Mouse (Mus musculus) urinary bladder, adult 2 months (tissue): ENCODE measurements around the gene Scamp3. TPM values are rescaled to one million over a fixed set of nuclear protein-coding genes. Genes with fewer than 3 reads are reported as not detected.
"Not testable (repeated sequence)": the region's sequence is repeated elsewhere in the genome, so short reads cannot be mapped to it uniquely, and the experiment has no call there.

Experiments used
- DNase-seq: peaks from one replicate; pipeline ENCODE4 v3.0.0; 2022; ENCODE audit warnings: low spot score
- polyA plus RNA-seq: library from polyadenylated mRNA; depleted of rRNA; stranded (reverse); fragments of >200 nt; gene quantifications from 2 replicates; pipeline ENCODE4 v1.2.3, GENCODE M21; 2012

The Scamp3 gene
- polyA plus RNA-seq, 1 experiment, result 72.3 TPM

- peak; percentile 61 for DNase-seq
Observed at GRCm38 (mm10) chr3:89195979-89196877, 19.0 kb downstream of the Scamp3 start.

DNA sequence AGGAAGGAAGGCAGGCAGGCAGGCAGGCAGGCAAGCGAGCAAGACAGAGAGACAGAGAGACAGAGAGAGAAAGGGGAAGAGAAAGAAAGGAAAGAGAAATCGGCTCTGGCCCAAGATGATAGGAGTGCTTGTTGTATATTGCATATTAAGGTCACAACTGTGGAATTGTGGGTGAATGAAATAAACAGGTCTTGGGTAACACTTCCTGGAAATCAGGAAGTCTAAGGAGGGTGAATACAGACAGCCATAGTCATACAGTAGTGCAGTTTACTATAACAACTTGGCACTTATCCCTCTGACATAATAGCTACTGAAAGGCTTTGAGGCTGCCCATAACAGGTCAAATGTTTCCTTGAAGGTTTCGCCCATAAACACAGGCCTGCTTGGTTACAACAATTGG is 22.6 kb downstream of the Scamp3 start:
- DNase-seq, result no peak

- DNase-seq, result no peak
Observed at GRCm38 (mm10) chr3:89202253-89203141, 25.2 kb downstream of the Scamp3 start, which contains the start of gene Gba. TSS of gene Gba (plus strand) at chr3:89202928.

GRCm38 (mm10) chr3:89203142-89203514 is 25.9 kb downstream of the Scamp3 start:
- no peak for DNase-seq

DNA sequence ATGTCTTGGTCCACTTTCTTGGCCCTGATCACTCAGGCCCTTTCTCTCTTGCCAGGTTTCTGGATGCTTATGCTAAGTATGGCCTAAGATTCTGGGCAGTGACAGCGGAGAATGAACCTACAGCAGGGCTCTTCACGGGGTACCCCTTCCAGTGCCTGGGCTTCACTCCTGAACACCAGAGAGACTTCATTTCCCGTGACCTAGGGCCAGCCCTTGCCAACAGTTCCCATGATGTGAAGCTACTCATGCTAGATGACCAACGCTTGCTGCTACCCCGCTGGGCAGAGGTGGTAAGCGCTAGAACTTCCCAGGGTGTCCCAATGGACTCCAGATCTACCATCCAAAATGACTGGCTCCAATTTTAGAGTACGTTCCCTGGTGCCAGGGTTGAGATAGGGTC is 28.8 kb downstream of the Scamp3 start:
- DNase-seq, result no peak

GRCm38 (mm10) chr3:89206695-89207094 is 29.4 kb downstream of the Scamp3 start:
- DNase-seq, result no peak

DNA sequence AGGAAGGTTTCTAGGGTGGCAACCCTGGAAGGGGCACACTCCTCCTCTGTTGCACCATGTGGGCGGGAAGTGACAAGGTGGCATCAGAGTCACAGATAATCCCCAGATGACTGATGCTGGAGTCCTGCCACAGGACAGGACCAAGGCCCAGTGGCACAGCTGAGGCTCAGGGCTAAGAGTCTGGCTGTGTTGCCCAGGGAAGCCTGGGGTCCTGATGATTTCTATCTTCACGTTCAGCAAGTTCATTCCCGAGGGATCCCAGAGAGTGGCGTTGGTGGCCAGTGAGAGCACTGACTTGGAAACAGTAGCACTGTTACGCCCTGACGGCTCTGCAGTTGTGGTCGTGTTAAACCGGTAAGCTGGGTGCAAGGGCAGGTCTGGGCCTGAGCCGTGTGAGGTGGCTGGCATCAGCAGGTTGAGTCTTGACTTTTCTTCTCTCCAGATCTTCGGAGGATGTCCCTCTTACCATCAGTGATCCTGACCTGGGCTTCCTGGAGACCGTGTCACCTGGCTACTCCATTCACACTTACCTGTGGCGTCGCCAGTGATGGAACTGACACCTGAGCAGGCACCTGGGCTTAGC is 30.9 kb downstream of the Scamp3 start:
- DNase-seq, result no peak

GRCm38 (mm10) chr3:89208736-89209135 is 31.5 kb downstream of the Scamp3 start:
- no peak for DNase-seq

DNA sequence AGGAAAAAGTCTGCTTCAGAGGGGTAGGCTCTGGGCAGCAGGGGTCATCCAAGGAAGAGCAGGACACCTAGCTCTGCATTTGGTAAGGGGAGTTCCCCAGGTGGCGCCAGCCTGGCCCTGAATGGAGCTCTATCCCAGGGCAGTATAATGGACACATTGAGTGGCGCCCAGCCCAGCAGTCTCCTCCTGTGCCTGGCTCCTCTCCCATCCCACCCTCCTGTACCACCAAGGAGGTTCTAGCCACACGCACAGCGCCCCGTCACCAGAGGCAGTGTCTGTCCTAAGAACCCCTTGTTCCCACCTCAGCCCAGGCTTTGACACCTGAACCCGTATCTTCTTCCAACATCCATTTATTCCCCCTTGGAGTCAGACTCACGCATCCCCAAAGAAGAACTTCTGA is 32.5 kb downstream of the Scamp3 start:
- DNase-seq, result no peak

DNA sequence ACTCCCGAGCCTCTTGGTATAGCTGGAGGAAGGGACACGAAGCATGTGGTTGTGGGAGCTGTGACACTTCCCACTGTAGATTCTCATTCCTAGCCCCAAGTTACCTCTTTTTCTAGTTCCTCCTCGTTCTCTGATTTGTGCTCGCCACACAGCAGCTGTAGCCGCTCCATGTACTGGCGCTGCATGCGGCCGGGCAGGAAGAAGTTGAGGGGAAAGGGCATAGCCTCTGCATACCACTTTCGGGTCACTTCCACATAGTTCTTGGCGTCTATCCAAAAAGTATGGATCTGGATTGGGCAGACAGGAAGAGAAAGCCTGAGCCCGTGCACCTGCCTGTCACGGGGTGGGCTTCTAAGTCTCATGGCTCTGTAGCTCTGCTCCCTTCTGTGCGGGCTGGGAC is 32.9 kb downstream of the Scamp3 start:
- DNase-seq, result no peak

- no peak for DNase-seq
Observed at GRCm38 (mm10) chr3:89210731-89211130, 33.5 kb downstream of the Scamp3 start.

DNA sequence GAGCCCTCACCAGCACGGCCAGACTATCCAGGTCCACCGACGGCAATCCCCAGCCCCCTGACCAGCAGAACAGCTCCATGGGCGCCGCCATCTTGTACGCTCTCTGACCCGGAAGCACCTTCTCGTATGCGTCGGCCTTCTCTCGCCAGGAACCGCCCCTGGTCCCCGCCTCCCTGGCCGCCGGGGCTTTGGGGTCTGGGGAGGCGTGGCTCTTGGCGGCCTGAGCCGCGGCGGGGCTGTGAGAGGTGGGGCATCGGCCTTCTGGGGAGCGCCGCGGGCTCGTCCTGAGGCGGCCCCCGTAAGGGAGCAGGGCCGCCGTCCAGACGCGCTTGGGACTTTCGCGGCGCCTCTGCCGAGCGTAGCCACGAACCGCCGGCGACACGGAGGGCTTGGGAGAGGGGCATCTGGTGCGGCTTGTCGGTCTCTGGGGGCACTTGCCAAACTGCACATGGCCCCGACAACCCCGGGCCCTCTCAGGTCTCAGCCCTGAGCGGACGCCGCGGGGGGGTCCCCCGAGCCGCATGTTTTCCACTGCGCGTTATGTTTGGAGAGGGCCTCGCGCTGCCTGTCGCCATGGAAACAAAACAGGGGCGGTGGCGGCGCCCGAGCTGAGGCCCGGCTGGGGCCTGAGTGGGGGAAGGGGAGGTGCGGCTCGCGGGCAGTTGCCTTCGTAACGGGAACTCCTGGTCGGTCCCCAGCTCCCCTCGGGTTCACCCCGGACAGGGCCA is 36.7 kb downstream of the Scamp3 start:
- peak; percentile 83 for DNase-seq

GRCm38 (mm10) chr3:89214681-89215411 is 37.6 kb downstream of the Scamp3 start, which contains the start of gene Thbs3:
TSS of gene Thbs3 (plus strand) at chr3:89215180.
- DNase-seq, result peak; percentile 22

DNA sequence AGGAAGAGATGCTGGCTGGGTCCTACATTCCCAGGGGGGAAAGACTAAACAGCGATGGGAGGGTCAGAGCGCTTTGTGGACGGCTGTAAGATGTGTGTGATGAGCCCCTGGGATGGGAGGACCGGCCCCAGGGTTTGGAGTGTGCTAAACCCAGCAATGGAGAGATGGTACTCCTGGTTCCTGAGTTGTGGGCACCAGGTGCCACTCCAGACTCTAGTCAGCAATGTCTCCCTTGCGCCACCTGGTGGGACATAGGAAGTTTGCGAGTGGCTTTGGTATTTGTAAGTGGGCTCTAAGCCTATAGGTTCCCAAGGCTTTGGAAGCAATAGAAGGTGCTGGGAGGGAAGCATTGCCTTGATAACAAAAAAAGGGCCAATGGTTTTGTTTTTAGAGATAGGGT is 38.6 kb downstream of the Scamp3 start:
- DNase-seq, result peak; percentile 62

GRCm38 (mm10) chr3:89216407-89216806 is 39.1 kb downstream of the Scamp3 start:
- not testable (repeated sequence) for DNase-seq

- no peak for DNase-seq
Observed at GRCm38 (mm10) chr3:89218271-89218670, 41.0 kb downstream of the Scamp3 start.

- DNase-seq, result no peak
Observed at GRCm38 (mm10) chr3:89219546-89219945, 42.3 kb downstream of the Scamp3 start.

- DNase-seq, result no peak
Observed at GRCm38 (mm10) chr3:89221167-89221566, 43.9 kb downstream of the Scamp3 start.

GRCm38 (mm10) chr3:89224796-89225195 is 47.5 kb downstream of the Scamp3 start:
- DNase-seq, result no peak

GRCm38 (mm10) chr3:89225321-89225815 is 48.1 kb downstream of the Scamp3 start:
- no peak for DNase-seq

DNA sequence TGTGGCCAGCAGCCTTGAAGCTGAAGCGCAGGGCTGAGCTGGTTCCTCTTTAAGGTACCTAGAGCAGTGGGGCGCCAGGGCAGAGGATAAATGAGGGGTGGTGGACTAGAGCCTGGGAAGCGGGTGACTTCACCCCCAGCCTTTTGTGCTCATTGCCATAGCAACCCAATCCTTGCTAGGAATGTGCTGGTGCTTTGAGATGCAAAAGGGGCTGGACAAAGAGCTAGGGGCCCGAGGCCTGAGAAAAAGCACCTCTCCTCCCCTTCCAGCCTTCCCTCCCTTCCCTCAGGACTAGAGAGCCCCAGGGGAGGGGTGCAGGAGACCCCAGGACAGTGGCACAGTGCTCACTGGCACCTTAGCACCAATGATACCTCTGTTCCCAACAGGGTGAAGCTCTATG is 48.6 kb downstream of the Scamp3 start:
- DNase-seq, result no peak
